Mouse (Mus musculus) liver, adult 2 months (tissue): ENCODE results near the gene Csf1. TPM values are rescaled to one million over a fixed set of nuclear protein-coding genes. Genes with fewer than 3 reads are reported as not detected.

ENCODE experiments used
- DNase-seq: peaks from one replicate; pipeline ENCODE4 v3.0.0-alpha.2; 2011; ENCODE audit warnings: low read depth, low spot score; ENCODE audit errors: extremely low read depth
- H3K27ac ChIP-seq: fragments of 200-500 bp; replicated peaks from 2 replicates; pipeline ENCODE4 v1.5.1; 2012; ENCODE audit warnings: low read depth, mild to moderate bottlenecking, control low read depth, inconsistent platforms, low read length; ENCODE audit not compliant: insufficient read depth
- H3K27me3 ChIP-seq: fragments of 200-500 bp; 2 replicates; pipeline ENCODE4 v1.6.1; 2012; ENCODE audit warnings: mild to moderate bottlenecking, moderate library complexity, low read length, inconsistent platforms; ENCODE audit not compliant: control insufficient read depth, insufficient read depth
- H3K36me3 ChIP-seq: fragments of 200-500 bp; 2 replicates; pipeline ENCODE4 v1.6.1; 2012; ENCODE audit warnings: low read length, inconsistent platforms; ENCODE audit not compliant: control insufficient read depth, insufficient read depth
- H3K4me1 ChIP-seq: fragments of 200-500 bp; 2 replicates; pipeline ENCODE4 v1.6.1; 2011; ENCODE audit warnings: low read length; ENCODE audit not compliant: control insufficient read depth, insufficient read depth
- H3K4me3 ChIP-seq: fragments of 200-500 bp; 2 replicates; pipeline ENCODE4 v1.5.1; 2011; ENCODE audit warnings: low read depth, mild to moderate bottlenecking, control low read depth, low read length, moderate library complexity; ENCODE audit not compliant: insufficient read depth
- H3K79me2 ChIP-seq: fragments of 200-500 bp; 2 replicates; pipeline ENCODE4 v1.6.1; 2012; ENCODE audit warnings: inconsistent platforms, mild to moderate bottlenecking, low read length, moderate library complexity; ENCODE audit not compliant: control insufficient read depth, insufficient read depth
- H3K9ac ChIP-seq: fragments of 200-500 bp; 2 replicates; pipeline ENCODE4 v1.6.1; 2012; ENCODE audit warnings: low read depth, mild to moderate bottlenecking, control low read depth, inconsistent platforms, low read length
- CTCF ChIP-seq: fragments of 200-500 bp; IDR thresholded peaks from 2 replicates; pipeline ENCODE4 v1.5.1; 2011; ENCODE audit warnings: low read depth, low read length, control low read depth
- POLR2A ChIP-seq: fragments of 200-500 bp; IDR thresholded peaks from 2 replicates; pipeline ENCODE4 v1.6.1; 2011; ENCODE audit warnings: low read length, control low read depth; ENCODE audit not compliant: insufficient read depth; ENCODE audit errors: extremely low read depth
- WGBS: fragments of 180-500 bp; shearing (Covaris S2); methylation state at CpG from one replicate; pipeline ENCODE4 v1.1.7; 2018; 5-methylcytosine and 5-hydroxymethylcytosine counted together
- polyA plus RNA-seq: library from polyadenylated mRNA; depleted of rRNA; stranded (reverse); fragments of >200 nt; gene quantifications from 2 replicates; pipeline ENCODE4 v1.2.3, GENCODE M21; 2012
- total RNA-seq: library from RNA; depleted of rRNA; stranded (reverse); fragments of >200 nt; gene quantifications from 2 replicates; pipeline ENCODE4 v1.2.3, GENCODE M21; 2014

The Csf1 gene
- total and polyA plus RNA-seq, 2 experiments = 3.3 to 6.6 TPM

DNA sequence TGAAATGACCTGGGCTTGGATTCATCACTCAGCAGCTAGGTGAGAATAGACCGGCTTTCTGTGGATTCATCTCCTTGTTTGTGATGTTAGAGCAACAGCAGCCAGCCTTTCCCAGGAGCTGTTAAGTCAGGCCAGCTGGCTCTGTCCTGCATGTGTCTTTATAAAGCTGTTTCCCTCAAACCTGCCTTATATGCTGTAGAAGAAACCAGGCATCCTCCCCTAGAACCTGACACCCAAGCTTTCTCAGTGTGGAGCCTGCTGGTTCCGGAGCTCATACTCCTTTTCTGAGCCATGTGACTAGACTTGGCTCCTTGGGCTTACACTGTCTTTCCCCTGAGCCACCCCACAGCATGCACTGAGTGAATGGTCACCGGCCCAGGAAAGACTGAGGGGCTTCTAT is 8.7 kb downstream of the Csf1 start:
- Histone ChIP-seq H3K27ac (no peak overlapping the region), H3K9ac (no peak overlapping the region), H3K79me2 (no peaks in the 10 kb centered on the region), H3K27me3 (no peaks in the 10 kb centered on the region), H3K4me1 (no peaks in the 10 kb centered on the region), H3K4me3 (no peak overlapping the region), H3K36me3 (peaks cover 44% of the 10 kb centered on the region)
- 92% methylated on average over 3 of the region's 3 CpGs for whole genome bisulfite sequencing
- TF ChIP-seq POLR2A (no peak), CTCF (no peak)
- no peak for DNase-seq

GRCm38 (mm10) chr3:107750775-107751540 is 9.3 kb downstream of the Csf1 start:
- DNase-seq = no peak
- H3K9ac ChIP-seq = no peak overlapping the region
- no peak overlapping the region for H3K27ac ChIP-seq
- WGBS = 72% methylated on average over 9 of the region's 9 CpGs
- TF ChIP-seq CTCF (no peak), POLR2A (no peak)
- H3K4me1 ChIP-seq = no peaks in the 10 kb centered on the region
- H3K27me3 ChIP-seq = no peaks in the 10 kb centered on the region
- no peak overlapping the region for H3K4me3 ChIP-seq
- H3K79me2 ChIP-seq = no peaks in the 10 kb centered on the region
- H3K36me3 ChIP-seq = peaks cover 42% of the 10 kb centered on the region

- Histone ChIP-seq H3K9ac (no peak overlapping the region), H3K27me3 (no peaks in the 10 kb centered on the region), H3K79me2 (no peaks in the 10 kb centered on the region), H3K4me3 (no peak overlapping the region), H3K4me1 (no peaks in the 10 kb centered on the region), H3K27ac (no peak overlapping the region), H3K36me3 (peaks cover 42% of the 10 kb centered on the region)
- WGBS = 90% methylated on average over 4 of the region's 4 CpGs
- TF ChIP-seq CTCF = no peak
- no peak for TF ChIP-seq POLR2A
- no peak for DNase-seq
Observed at GRCm38 (mm10) chr3:107749446-107749845, 10.8 kb downstream of the Csf1 start.

DNA sequence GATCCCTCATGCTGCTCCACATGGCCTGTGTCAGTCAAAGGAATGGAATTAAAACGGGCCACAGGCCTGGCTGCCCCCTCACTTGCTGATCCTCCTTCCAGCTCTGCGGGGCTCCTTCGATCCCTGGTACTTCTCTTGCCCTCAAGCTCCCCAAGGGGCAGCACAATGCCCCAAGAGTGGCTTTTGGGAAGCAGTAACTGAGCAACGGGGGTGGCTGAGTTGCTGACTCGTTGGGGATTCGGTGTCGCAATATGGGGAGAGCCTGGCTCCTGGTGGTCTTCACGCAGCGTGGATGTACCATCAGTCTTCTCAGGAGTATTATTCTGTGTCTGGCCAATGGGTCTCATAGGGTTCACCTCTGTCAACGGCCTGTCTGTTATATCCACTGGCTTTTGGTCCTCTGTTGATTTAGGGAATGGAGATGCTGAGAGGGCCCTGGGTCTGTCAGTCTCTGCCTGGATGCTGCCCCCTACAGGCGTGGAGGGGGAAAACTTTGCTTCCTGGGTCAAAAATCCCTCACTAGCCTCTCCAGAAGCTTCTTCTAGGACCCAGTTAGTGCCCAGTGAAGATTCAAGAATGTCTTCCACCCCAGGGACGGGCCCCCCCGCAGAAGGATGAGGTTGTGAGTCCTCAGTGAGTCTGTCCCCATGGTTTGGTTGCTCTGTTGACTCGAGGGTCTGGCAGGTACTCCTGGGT is 11.9 kb downstream of the Csf1 start:
- peaks cover 8% of the 10 kb centered on the region for H3K4me1 ChIP-seq
- DNase-seq = no peak
- no peak overlapping the region for H3K4me3 ChIP-seq
- no peak for TF ChIP-seq POLR2A
- peak; percentile 67 for TF ChIP-seq CTCF
- no peak overlapping the region for H3K9ac ChIP-seq
- peaks cover 33% of the 10 kb centered on the region for H3K36me3 ChIP-seq
- WGBS = 85% methylated on average over 14 of the region's 14 CpGs
- H3K79me2 ChIP-seq = no peaks in the 10 kb centered on the region
- H3K27me3 ChIP-seq = no peaks in the 10 kb centered on the region
- H3K27ac ChIP-seq = no peak overlapping the region

DNA sequence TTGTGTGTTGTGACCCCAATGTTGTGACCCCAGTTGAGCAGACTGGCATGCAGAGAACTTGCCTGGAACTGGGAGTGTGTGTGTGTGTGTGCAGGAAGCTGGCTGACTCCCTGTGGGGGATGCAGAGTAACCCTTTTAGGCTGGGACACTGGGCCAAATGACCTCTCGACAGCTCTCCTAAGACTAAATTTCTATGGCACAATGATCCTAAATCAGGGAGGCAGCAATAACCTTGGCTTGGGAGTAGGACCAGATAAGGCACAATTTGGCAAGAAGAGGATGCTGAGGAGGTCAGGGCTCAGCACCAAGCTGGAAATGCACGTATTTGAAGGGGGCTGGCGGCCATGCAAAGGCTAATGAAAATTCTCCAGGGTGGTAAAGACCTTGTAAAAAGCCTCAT is 14.2 kb downstream of the Csf1 start:
- Histone ChIP-seq H3K4me3 (no peak overlapping the region), H3K9ac (no peak overlapping the region), H3K4me1 (peaks cover 10% of the 10 kb centered on the region), H3K27me3 (no peaks in the 10 kb centered on the region), H3K36me3 (peaks cover 18% of the 10 kb centered on the region), H3K79me2 (no peaks in the 10 kb centered on the region), H3K27ac (no peak overlapping the region)
- peak; percentile 14 for DNase-seq
- 83% methylated on average over 3 of the region's 3 CpGs for WGBS
- no peak for TF ChIP-seq CTCF
- no peak for TF ChIP-seq POLR2A

DNA sequence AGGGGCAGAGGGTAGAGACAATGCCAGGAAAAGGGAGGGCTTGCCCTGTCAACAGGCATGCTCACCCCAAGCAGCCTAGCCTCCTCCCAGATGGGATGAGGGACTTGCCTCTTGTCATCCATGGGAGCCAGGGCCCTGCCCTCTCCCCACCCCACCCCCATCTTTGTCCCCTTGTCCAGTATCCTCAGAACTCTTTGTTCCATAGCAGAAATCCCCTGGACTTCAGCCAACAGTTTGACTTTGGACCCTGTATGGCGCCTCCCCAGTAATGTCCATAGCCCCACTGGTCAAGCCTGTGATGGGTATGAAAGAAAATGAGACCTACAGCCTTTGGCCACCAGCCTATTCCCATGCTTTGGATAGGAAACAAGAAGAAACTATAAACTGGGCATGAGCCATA is 16.6 kb downstream of the Csf1 start:
- no peak for TF ChIP-seq CTCF
- TF ChIP-seq POLR2A = no peak
- H3K36me3 ChIP-seq = peaks cover 11% of the 10 kb centered on the region
- H3K4me3 ChIP-seq = no peak overlapping the region
- WGBS = 64% methylated on average over 1 of the region's 1 CpGs
- peaks cover 10% of the 10 kb centered on the region for H3K4me1 ChIP-seq
- H3K27ac ChIP-seq = no peak overlapping the region
- H3K27me3 ChIP-seq = no peaks in the 10 kb centered on the region
- no peak overlapping the region for H3K9ac ChIP-seq
- no peaks in the 10 kb centered on the region for H3K79me2 ChIP-seq
- DNase-seq = peak; percentile 42
